Mouse (Mus musculus) heart, adult 2 months (tissue): ENCODE data around the gene Rap1gap2.

ENCODE experiments used
- CTCF ChIP-seq: fragments of 200-600 bp; IDR thresholded peaks from 2 replicates; pipeline ENCODE4 v1.8.1; 2022; ENCODE audit warnings: antibody characterized with exemption, mild to moderate bottlenecking, moderate library complexity
- EP300 ChIP-seq: fragments of 200-500 bp; IDR thresholded peaks from 2 replicates; pipeline ENCODE4 v1.6.1; 2011; ENCODE audit warnings: low read depth, low read length, control low read depth; ENCODE audit not compliant: insufficient read depth
- POLR2A ChIP-seq: fragments of 200-500 bp; IDR thresholded peaks from 2 replicates; pipeline ENCODE4 v1.6.1; 2011; ENCODE audit warnings: mild to moderate bottlenecking, low read depth, low read length, control low read depth; ENCODE audit not compliant: insufficient read depth

DNA sequence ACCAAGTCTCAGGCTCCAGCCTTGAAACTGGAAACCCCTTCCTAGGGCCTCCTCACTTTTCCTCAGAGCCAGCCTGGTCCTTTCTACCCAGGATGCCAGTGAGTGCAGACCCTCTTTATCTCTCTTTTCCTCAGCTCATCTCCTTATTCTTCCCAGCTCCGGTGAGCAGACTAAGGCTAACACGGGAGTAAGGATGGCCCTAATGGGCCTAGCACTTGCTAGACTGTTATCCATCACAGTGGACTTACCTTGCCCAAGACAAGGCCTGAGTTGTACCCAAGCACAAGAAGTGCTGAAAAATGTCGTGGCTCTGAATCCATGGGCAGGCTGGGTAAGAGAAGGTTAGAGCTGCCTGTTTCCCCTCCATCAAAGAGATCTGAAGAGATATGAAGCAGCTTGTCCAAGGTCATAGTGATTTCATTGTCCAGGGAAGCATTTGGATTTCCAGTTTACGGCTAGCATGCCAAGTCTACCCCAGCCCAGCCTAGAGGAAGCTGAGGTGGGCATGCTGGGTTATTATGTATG is 39.9 kb upstream of the Rap1gap2 start:
- TF ChIP-seq CTCF: no peak
- TF ChIP-seq EP300: no peak
- TF ChIP-seq POLR2A: no peak
